Mouse (Mus musculus) MEL (cell line): ENCODE results near the gene Tgoln1.

Experiments used
- BHLHE40 ChIP-seq: IDR thresholded peaks from 2 replicates; pipeline ENCODE4 v1.6.1; 2012; ENCODE audit warnings: low read depth, mild to moderate bottlenecking, inconsistent platforms, low read length, improper control_type of control experiment, borderline replicate concordance
- CHD2 ChIP-seq: IDR thresholded peaks from 2 replicates; pipeline ENCODE4 v1.6.1; 2011; ENCODE audit warnings: low read length, improper control_type of control experiment
- CTCF ChIP-seq, 3 experiments: IDR thresholded peaks in 2 of 3; conservative IDR thresholded peaks in 1 of 3; 2 replicates each; pipeline ENCODE4 v1.5.1; 2011 to 2012; ENCODE audit warnings: low read length in 3 of 3, low read depth in 2 of 3, mild to moderate bottlenecking in 2 of 3, improper control_type of control experiment in 1 of 3, inconsistent platforms in 1 of 3, mixed read lengths in 1 of 3, moderate library complexity in 1 of 3; ENCODE audit not compliant: control insufficient read depth in 1 of 3, insufficient read depth in 1 of 3, poor library complexity in 1 of 3, severe bottlenecking in 1 of 3
- E2F4 ChIP-seq: IDR thresholded peaks from 2 replicates; pipeline ENCODE4 v1.6.1; 2011; ENCODE audit warnings: low read depth, low read length, improper control_type of control experiment, borderline replicate concordance
- EP300 ChIP-seq, 2 experiments: IDR thresholded peaks; 2 replicates each; pipeline ENCODE4 v1.6.1; 2011; ENCODE audit warnings: improper control_type of control experiment in 2 of 2, low read length in 2 of 2, low read depth in 1 of 2, mild to moderate bottlenecking in 1 of 2
- MAFK ChIP-seq: IDR thresholded peaks from 2 replicates; pipeline ENCODE4 v1.6.1; 2011; ENCODE audit warnings: low read depth, mild to moderate bottlenecking, low read length, improper control_type of control experiment, borderline replicate concordance
- MXI1 ChIP-seq: IDR thresholded peaks from 2 replicates; pipeline ENCODE4 v1.6.1; 2011; ENCODE audit warnings: mild to moderate bottlenecking, low read depth, low read length, improper control_type of control experiment
- MYC ChIP-seq: IDR thresholded peaks from 2 replicates; pipeline ENCODE4 v1.6.1; 2011; ENCODE audit warnings: low read depth, mild to moderate bottlenecking, low read length, improper control_type of control experiment, moderate library complexity
- POLR2A ChIP-seq, 2 experiments: IDR thresholded peaks; 2 replicates each; pipeline ENCODE4 v1.6.1; 2011 to 2012; ENCODE audit warnings: low read length in 2 of 2, mild to moderate bottlenecking in 2 of 2, control low read depth in 1 of 2, improper control_type of control experiment in 1 of 2, low read depth in 1 of 2, moderate library complexity in 1 of 2; ENCODE audit not compliant: control insufficient read depth in 1 of 2, insufficient read depth in 1 of 2, poor library complexity in 1 of 2
- SIN3A ChIP-seq: IDR thresholded peaks from 2 replicates; pipeline ENCODE4 v1.6.1; 2012; ENCODE audit warnings: low read length, improper control_type of control experiment, inconsistent platforms
- SMC3 ChIP-seq: IDR thresholded peaks from 2 replicates; pipeline ENCODE4 v1.6.1; 2011; ENCODE audit warnings: low read depth, low read length, improper control_type of control experiment
- TBP ChIP-seq: IDR thresholded peaks from 2 replicates; pipeline ENCODE4 v1.8.0; 2011; ENCODE audit warnings: low read depth, low read length, improper control_type of control experiment
- TCF12 ChIP-seq: IDR thresholded peaks from 2 replicates; pipeline ENCODE4 v1.6.1; 2014; ENCODE audit warnings: low read depth, mild to moderate bottlenecking, inconsistent platforms, low read length, improper control_type of control experiment, moderate library complexity
- ZNF384 ChIP-seq: IDR thresholded peaks from 2 replicates; pipeline ENCODE4 v1.6.1; 2012; ENCODE audit warnings: low read depth, mild to moderate bottlenecking, inconsistent platforms, low read length, improper control_type of control experiment

- TF ChIP-seq POLR2A (IDR thresholded peaks at IDR 0.05; ENCODE audit: control insufficient read depth in 1 of 2, insufficient read depth in 1 of 2, low read depth in 1 of 2, low read length in 2 of 2, poor library complexity in 1 of 2): no peak
- no peak for TF ChIP-seq CTCF (IDR thresholded peaks at IDR 0.05 in 2 of 3, conservative IDR thresholded peaks at IDR 0.05 in 1 of 3; ENCODE audit: control insufficient read depth in 1 of 3, insufficient read depth in 1 of 3, low read depth in 2 of 3, low read length in 3 of 3, poor library complexity in 1 of 3, severe bottlenecking in 1 of 3)
- no peak for TF ChIP-seq TBP
- TF ChIP-seq E2F4: no peak
- no peak for TF ChIP-seq EP300 (IDR thresholded peaks at IDR 0.05; ENCODE audit: low read depth in 1 of 2, low read length in 2 of 2)
- TF ChIP-seq SMC3: no peak
- TF ChIP-seq MXI1: no peak
- TF ChIP-seq MYC: no peak
- TF ChIP-seq MAFK: no peak
- TF ChIP-seq SIN3A: no peak
- TF ChIP-seq BHLHE40: no peak
- no peak for TF ChIP-seq ZNF384
- TF ChIP-seq CHD2: no peak
- no peak for TF ChIP-seq TCF12
Measured at GRCm38 (mm10) chr6:72600216-72600615, 16.6 kb downstream of the Tgoln1 start.
